Mouse (Mus musculus) left cerebral cortex, postnatal 14 days (tissue): ENCODE data around the gene Desi1. TPM values are rescaled to one million over a fixed set of nuclear protein-coding genes. Genes with fewer than 3 reads are reported as not detected.

Experiments used
- DNase-seq, 2 experiments: peaks; one replicate each; pipeline ENCODE4 v3.0.0; 2021 to 2022; ENCODE audit warnings: low spot score in 2 of 2, mixed read lengths in 1 of 2
- intact Hi-C: fragments of 180-260 bp; cut with DNase I; formaldehyde crosslinking; loops from one replicate; pipeline ENCODE4 v1.15.1; 2025
- total RNA-seq, 2 experiments: library from RNA; stranded (reverse); gene quantifications; 2 replicates each; pipeline ENCODE4 v1.2.3; 2021

The Desi1 gene
- total RNA-seq, 2 experiments from 2014 or later, result 103 to 117 TPM

DNA sequence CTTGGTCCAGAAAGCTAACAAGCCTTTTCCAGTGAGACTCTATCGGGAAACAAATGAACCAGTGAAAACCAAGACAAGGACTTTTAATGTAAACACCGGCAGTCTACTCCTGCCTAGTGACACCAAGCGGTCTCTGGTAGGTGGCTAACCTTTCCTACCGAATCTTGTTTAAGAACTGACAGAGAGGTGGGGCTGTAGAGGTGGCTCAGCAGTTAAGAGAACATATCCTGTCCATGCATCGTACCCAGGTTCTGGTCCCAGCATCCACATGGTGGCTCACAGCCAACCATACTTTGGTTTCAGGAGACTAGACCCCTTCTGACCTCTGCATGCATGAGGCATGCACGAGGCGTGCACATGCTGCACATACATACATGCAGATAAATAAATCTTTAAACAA, 6.4 kb downstream of the Desi1 start:
- intact Hi-C loops, result no loop called here
- no peak for DNase-seq

DNA sequence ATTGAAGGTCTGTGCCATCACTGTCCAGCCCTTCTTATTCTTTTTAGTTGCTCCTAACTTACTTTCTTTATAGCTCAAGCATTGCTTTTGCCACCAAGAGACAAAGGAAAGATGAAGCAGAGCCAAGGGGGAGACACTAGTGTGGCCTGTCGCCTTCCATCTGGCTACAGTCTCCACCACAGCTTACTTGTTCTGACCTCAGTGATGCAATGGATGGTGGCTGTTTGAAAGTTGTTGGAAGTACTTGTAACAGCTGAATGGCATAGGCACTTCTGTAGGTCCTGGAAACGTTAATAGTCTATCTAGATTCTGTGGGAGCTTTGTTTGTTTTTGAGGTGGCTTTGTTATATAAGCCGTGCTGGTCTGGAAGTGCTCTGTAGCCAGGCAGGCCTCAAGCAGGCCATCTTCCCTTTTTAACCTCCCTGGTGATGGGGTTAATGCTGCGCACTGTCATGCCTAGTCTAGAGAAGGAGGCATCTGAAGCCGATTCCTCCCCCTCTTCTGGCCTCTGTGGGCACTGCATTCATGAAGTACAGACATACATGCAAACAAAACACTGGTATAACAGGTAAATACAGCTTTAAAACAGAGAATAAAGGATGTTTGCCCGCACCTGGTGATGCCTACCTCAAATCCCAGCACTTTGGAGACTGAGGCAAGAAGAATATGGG, 9.6 kb downstream of the Desi1 start:
- intact Hi-C loops, result no loop called here
- DNase-seq, result no peak

DNA sequence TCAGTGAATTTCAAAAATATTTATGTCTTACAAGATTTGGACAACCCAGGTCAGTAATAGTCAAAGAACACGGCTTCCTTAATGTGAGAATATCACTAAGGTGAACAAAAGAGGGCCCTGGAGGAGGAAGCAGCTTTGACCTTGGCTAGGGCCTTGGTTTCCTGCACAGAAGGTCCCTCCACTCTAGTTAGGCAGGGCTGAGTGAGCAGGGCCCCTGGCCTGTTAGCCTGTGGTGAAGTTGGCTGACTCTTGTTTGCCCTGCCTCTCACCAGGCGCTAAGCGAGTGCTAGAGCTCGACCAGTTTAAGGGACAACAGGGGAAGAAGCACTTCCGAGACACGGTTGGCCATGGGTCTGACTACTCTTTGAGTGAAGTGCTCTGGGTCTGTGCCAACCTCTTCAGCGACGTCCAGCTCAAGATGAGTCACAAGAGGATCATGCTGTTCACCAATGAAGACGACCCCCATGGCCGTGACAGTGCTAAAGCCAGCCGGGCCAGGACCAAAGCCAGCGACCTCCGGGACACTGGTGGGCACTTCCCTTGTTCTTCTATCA, 11.1 kb downstream of the Desi1 start:
- intact Hi-C loops, result no loop called here
- DNase-seq, result no peak

DNA sequence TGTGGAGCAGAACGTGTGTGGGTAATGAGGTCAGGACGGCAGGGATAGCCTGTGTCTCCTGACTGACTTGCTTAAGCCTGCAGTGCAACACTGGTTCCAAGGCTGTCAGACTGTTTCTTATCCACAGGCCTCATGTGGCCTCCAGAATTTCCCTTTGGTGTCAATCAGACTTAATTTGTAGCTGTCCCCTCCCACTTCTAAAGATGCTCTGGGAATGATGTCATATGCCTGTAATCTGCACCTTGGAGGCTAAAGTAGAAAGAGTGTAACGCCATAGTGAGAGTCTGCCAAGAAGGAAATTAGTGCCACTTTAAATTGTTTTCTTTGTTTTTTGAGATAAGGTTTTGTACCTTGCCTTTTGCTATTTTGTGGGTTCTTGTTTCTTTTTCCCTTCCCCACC, 14.4 kb downstream of the Desi1 start:
- intact Hi-C loops, result no loop called here
- DNase-seq, result no peak

DNA sequence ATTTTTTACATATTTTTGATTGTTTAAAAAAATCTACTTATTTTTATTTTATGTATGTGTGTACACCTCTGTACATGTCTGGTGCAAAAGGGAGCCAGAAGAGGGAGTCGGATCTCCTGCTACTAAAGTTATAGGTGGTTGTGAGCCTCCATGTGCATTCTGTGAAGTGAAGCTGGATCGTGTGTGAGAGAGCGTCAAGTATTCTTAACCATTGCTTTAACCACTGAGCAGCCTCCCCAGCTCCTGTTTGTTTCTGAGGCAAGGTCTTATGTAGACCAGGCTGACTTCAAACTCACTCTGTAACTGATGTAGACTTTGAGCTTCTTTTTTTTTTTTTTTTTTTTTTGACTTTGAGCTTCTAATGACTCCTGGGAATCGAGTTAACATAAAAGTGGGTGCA, 16.2 kb downstream of the Desi1 start:
- intact Hi-C loops, result no loop called here
- DNase-seq, result no peak

DNA sequence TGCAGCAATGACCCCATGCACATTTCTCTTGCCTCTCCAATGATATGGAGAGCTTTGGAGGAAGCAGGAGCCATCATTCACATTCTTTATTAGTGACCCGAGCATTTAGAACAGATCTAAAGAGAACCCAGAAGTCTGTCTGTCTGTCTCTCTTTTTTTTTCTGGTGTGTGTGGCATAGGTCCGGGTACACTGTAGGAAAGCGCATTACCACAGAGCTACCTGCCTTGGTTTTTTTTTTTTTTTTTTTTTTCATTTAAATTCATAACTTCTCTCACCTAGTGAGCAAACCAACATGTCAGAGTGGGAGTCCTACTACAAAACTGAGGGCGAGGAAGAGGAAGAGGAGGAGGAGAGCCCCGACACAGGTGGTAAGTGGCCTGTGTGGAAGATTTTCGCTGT, 16.8 kb downstream of the Desi1 start:
- intact Hi-C loops, result no loop called here
- DNase-seq, result no peak

DNA sequence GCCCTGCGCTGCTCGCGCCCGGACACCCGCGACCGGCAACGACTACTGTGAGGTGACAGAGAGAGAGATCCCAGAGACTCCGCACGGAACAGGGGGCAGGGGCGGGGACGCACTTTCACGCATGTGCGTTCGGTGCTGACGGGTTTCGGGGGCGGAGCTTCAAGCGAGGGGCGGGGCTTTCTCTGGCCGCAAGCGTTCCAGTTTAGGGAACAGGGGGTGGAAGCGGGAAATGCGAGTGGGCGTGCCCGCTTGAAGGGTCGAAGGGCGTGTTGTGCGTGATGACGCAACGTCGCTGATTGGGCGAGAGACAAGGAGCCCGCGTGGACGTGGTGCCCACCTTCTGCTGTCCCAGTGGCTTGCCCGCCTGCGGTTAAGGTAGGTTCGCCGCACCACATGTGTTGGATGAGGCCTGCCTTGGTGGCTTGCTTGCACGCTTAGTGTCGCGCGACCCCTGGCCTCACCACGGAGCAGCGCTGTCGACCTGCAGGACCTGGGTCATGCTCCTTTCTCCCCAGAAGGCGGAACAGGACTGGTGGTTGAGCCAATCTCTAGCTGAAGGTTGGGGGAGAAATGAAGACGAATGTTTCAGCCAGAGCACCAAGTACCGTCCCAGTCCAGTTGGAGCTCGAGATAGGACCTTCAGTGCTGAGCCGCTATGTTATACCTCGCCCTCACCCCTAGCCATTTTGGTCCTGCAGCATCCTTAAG, 17.4 kb downstream of the Desi1 start:
- intact Hi-C loops, result no loop called here
- peak; percentile 99 to 100 for DNase-seq

DNA sequence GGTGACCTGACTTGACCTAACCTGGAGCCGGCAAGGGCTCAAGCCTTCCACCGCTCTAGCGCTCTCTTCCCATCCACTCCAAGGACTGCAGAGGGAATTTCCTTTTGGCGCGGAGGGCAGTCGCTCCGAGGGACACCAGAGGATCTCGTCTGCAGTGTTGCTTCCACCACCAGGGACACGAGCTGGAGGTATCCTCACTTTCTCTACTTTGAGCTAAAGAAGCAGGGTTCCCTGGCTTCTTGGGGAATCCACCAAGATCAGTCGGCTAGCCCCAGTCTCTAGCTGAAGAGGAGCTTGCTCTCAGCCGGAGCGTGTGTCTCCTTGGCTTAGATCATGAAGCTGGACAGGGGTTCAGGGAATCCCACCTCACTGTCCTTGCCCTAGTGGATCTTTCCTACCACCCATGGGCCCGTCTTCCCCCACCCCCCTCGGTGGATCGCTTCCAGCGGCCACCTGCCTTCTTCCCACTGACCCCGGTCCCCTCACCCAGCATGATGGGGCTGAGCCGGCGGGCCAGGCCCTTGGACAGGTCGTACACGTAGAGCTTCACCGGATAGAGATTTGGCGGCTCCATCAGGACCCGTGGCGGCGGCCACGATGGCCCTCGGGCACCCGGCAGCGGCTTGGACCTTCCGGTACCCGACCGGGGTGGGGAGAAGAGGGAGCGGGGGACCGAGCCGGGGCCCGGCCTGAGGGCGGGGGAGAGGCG, 18.1 kb downstream of the Desi1 start:
- peak; percentile 34 to 43 for DNase-seq
- intact Hi-C loops, result no loop called here

DNA sequence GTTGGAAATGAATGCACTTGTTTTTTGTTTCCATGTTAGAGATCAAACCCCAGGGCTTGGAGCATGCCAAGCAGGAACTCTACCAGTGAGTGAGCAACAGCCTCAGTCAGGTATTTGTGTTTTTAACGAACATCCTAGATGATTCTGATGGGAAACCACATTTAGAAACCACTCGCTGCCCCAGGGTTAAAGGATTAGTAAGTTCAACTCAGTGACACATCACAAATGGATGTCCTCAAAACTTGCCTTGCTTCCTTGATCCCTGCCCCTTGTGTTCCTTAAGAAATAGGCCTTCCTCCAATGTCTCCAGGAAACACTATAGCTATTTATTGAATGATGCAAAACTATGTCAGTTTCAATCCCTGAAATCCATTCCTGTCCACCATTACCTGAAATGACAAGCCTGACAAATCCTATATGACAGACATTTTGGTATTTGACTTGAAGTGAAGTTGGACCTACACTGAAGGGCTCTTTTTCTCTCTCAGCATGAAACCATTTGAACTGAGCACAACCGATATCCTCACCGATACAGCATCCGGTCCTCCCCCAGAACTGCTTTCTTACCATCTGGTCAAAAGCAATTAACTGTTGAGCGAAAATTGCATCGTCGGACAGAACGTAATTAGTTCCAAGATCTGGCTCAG, 18.8 kb downstream of the Desi1 start:
- intact Hi-C loops, result no loop called here
- no peak for DNase-seq

DNA sequence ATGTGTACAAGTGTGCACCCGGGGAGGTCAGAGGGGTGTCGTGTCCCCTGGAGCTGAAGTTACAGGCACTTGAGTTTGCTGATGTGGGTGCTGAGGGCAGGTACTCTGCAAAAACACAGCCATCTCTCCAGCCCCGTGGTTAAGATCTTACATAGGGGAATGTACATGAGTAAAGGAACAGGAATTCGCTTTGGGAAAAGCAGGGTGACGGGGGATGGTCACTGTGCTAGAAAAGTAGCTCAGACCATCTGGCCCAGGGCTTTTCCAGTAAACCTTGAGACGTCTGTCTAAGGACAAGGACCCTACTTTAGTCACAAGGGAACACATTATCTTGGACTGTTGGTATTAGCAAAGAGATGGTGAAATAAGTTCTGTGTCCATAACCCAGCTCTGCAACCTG, 21.7 kb downstream of the Desi1 start:
- no peak for DNase-seq
- intact Hi-C loops, result no loop called here

DNA sequence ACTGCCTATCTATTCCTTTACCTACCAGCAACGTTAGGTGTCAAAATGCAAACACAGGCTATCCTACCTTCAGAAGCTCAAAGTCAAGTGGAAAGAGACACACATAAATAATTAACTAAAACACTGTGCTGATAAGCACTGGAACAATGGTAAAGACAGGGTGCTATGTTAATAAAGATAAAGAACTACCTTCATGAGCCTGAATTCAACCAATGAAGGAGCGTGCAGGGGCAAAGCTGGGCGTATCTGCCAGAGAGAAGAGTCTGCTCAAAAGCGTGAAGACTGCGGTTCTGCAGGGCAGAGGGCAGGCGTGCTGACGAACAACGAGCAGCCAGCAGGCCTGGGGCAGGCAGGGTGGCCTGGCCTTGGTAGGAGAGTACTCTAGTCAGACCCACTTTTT, 29.4 kb downstream of the Desi1 start:
- no peak for DNase-seq
- intact Hi-C loops, result no loop called here

DNA sequence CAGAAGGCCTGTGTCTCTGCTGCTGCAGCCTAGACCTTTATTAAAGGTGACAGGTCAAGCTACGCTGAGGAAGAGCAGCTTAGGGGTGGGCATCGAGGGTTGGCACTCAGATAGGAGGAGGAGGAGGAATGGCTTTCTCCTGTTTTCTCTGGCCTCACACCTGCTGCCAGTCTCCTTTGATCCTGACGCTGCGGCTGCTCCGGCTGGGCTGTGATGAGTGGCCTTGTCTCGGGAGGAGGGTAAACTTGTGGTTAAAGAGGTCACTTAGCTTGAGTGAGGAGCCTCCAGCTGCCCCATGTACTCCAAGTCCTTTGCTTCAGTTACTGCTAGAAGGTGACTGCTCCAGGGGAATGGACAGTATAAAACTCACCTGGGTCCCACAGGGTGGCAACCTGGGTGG, 39.7 kb downstream of the Desi1 start:
- no peak for DNase-seq
- intact Hi-C loops, result no loop called here

DNA sequence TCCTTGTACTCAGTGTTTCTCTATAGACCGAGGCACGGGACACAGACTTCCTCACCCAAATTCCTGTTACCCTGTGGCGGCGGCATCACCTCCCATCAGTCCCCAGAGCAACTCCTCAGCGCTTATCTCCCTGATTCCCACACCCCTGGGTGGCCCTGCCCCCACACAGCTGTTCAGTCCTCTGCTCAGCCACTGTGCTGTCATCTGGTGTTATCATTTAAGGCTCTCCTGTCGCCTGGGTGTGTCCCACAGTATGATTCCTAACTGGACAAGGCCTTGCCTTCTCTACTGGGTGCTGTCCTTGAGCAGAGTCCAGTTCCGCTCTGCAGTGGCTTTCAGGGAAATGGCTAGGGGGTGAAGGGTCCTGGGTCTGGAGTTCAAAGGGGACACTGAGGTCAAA, 43.1 kb downstream of the Desi1 start:
- DNase-seq, result no peak
- intact Hi-C loops, result no loop called here

DNA sequence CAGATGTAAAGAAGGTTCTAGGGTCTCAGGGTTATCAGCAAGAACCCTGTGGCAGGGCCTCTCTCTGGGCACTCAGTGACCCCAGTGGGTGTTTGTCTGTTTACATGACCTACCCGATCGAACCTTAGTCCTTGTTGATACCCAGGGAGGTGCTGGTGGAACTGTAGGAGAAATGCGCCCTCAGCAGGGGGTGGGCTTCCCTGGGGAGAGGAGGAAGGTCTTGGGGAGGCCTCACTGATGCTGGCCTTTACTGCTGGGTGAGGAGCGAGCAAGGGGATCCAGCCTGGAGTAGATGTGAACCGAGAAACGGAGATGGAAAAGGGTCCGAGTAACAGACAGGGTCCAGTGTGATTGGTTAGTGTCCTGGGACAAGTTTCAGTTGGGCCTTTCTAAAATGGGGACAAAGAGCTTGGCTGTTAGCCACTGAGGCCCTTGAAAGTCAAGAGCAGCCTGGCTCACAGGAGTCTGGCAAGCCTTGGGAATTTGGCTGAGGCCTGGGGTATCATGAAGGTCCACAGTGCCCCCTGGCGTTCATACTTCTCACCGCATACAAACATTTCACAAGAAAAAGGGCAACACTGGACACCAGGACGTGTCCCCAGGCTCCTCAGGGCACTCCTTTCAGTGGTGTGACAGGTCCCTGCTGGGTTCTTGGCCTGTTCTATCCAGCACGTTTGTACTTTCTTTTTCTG, 44.1 kb downstream of the Desi1 start:
- DNase-seq, result peak; percentile 90 to 92
- intact Hi-C loops, result loop anchor here (2.0 to 5.0 kb wide), 2 partner anchors 29 to 52 kb away; partner anchors contain the start of genes Csdc2 and Pmm1

DNA sequence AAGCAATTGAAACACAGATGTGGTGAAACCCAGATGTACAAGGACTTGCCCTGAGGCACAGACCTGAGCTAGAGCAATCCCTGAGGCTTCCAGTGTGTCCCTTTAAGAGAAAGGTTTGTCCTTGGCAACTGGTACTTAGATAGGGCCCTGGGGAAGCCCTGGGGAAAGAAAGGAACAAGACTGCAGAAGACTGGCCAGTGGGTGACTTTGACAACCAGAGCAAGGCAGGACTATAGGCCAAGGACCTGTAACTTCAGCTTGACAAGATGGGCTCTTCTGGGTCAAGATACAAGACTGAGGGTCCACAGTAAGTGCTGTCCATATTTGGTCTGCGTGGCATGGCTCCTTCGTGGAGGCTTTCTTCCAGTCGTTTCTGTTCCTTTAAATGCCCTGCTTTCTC, 46.0 kb downstream of the Desi1 start, which contains the start of gene Xrcc6:
Gene Xrcc6 (plus strand): TSS at position 190 of the 400 bp plus-strand sequence.
- intact Hi-C loops, result loop anchor here (2.0 to 5.0 kb wide), 2 partner anchors 27 to 50 kb away; partner anchors contain the start of genes Csdc2 and Pmm1

DNA sequence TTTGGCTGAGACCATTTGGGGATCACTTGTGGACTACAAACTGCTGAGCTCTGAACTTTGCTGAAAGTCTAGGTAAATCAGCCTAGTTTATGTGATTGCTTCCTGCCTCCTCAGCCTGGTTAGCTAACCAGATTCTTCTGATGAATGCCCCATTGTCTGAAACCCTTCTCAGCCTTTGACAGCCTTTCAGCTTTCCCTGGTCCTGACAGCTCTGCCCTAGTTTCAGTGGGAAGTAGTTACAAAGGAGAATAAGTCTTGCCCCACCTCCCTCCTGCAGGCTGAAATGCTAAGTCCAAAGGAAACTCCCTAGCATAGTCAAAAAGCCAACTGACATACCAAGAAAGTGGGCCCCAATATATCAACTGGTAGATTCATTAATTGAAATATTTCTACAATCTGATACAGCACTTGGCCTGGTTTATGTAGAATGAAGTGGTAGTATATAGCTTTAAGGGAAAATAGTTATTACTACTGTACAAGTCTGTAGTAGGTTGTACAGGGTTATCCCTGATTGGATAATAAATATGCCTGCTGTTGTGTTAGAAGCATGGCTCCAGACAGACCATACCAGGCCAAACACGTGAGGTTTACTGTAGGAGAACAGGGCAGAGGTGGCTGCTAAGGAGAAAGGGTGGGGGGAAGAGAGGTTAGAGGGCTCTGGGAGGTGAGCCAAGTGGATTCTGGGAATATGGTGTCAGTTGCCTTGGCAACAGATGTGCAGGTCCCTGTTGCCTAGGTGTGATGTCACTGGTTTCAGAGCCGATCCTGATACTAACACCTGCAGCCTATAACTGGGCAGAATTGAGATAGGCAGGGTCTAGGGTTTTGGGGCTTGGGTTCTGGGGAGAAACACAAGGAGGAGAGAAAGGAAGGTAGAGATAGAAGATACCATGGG, 48.1 kb downstream of the Desi1 start:
- no peak for DNase-seq
- intact Hi-C loops, result loop anchor here (5.0 kb wide), 1 partner anchor 48 kb away; the partner anchor contains the start of gene Csdc2

More for the DNA sequence above, 46.0 kb downstream of the Desi1 start, which contains the start of gene Xrcc6:
- DNase-seq, result no peak

DNA sequence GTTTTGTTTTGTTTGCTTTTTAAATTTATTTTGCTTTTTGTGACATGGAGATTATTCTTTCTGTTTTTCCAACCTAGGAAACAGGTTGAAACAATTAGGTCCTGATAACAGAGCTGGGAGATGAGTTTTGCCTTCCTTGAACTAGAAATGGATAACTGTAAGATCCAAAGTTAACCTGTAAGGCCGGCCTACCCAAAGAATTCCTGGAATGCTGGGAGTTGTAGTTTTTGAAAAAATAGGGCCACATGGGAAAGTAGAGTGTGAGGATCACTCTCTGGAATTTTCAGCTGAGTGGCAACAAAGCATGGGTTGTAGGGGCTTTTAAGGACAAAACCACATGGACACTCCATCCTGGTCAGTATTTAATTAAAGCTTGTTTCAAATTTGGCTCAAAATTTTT, 51.5 kb downstream of the Desi1 start:
- intact Hi-C loops, result no loop called here
- DNase-seq, result no peak

DNA sequence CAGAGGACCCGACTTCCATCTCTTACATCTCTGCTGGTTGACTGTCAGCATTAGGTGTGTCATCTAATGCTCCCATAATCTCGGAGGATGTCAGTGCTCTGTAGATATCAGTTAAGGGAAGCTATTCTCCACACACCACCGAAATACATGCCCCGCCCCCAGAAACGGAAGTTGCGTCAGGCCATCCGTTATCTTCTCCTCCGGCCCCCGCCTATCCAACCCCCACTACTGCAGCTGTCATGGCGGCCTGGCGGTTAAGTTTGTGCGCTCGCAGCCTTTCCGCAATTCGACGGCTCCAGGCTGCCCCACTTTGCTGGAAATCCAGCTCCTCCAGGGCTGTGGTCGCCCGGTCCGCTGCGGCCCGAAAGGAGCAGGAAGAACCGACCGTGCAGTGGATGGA, 53.3 kb downstream of the Desi1 start, which contains the start of gene 1700029P11Rik:
Gene 1700029P11Rik (plus strand): TSS at position 220 of the 400 bp plus-strand sequence.
- intact Hi-C loops, result no loop called here
- no peak for DNase-seq
